ENCODE assay signal across 16 mouse cellular contexts in the genomic region with DNA sequence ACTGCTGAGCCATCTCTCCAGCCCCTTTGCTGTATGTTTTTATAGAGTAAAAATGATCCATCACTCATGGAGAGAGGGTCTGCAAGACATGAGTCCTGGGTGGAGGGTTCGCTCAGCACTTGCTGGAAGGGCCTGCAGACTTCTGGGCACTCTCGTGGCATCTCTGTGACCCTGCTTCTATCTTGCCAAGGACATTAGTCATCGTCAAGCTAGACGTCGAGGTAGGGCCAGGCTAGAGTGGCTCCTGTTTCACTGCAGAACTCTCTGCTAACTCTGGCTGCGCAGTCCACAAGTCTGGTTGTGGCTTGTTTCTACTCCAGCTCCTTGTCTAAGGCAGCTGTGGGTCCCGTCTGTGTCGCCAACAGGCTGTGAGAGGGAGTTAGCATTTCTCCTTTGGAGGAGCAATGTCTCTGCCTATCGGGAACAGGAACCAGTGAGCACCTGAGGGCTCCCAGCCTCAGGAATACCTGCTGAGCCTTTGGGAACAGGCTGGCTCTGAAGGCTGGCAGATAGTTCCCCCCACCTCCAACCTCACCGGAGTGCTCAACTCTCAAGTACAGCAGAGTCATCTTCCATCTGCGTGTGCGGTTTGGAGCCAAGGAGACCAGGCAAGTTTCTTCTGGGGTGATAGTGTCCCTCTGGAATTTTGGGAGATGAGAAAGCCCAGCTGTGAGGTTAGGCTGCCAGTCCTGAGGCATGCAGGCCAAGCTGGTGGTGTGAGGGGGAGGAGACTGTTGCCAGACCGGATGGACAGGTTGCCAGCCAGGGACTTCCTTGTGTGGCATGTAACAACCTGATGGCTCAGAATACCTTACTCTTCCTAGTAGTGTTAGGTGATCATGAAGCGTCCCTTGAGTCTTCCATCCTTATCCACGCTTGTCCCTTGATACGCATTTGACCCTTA.
DNase-seq lines count a peak whose midpoint lies in the region; TF ChIP-seq lines count a peak whose summit lies in the region.
"Had no signal": no experiment of that assay in that cellular context is flagged by ENCODE, and none has a peak within 500 bp of the region (broad histone marks: within the 10 kb centered on the region; RNA-seq: fewer than 3 reads in every experiment).

No protein-coding gene starts in this region.

- H3K4me3 ChIP-seq in gastrocnemius, adult 2 months = no peak overlapping the region
- H3K4me3 ChIP-seq: embryonic facial prominence, embryonic 13.5 days; forebrain, embryonic 12.5 days; heart, embryonic 12.5 days; hindbrain, embryonic 10.5 days; limb, embryonic 13.5 days; midbrain, embryonic 15.5 days; neural tube, embryonic 12.5 days had no signal

- peak overlapping the region; percentile 51; the same call in 1 of the 2 replicates for H3K27ac ChIP-seq in gastrocnemius, adult 2 months
- H3K27ac ChIP-seq: embryonic facial prominence, embryonic 13.5 days; forebrain, embryonic 12.5 days; hindbrain, embryonic 10.5 days; limb, embryonic 13.5 days; midbrain, embryonic 15.5 days; neural tube, embryonic 12.5 days had no signal

- no peak for DNase-seq in gastrocnemius, adult 2 months
- no peak for DNase-seq in gastrocnemius, adult 8-10 months (ENCODE audit: low spot score in 2 of 2)
- peak; percentile 30 for DNase-seq in 3134 (ENCODE audit: extremely low read depth, insufficient read length, low spot score)
- DNase-seq in fat pad, adult 2 months (ENCODE audit: extremely low read depth, low read depth, low spot score) = peak; percentile 75
- peak; percentile 52 for DNase-seq in lung, postnatal 10 days
- no peak for DNase-seq in thymus, postnatal 25 days
- no peak for DNase-seq in natural killer cell, adult 2 months (ENCODE audit: low spot score in 2 of 2)
- DNase-seq in layer of hippocampus, adult 9-10 months (ENCODE audit: low spot score) = no peak
- DNase-seq: kidney, postnatal 14 days had no signal

- intact Hi-C loops in gastrocnemius, adult 2 months (cut with DNase I) = loop anchor here (5.0 kb wide), 1 partner anchor 106 kb away; no protein-coding TSS in a partner anchor

- no peak for TF ChIP-seq CTCF in gastrocnemius, adult 2 months (IDR thresholded peaks at IDR 0.05)

Comparison
In these comparisons a context has a peak if more than half of its experiments do, and no peak if none do; other contexts are left out.
1. DNase-seq: peak in 3134 (single experiment), fat pad, adult 2 months (single experiment) and lung, postnatal 10 days (single experiment); none in gastrocnemius, adult 2 months (single experiment), gastrocnemius, adult 8-10 months (0 of 2), thymus, postnatal 25 days (single experiment), natural killer cell, adult 2 months (0 of 2) and layer of hippocampus, adult 9-10 months (single experiment).